Mouse (Mus musculus) MEL (cell line): ENCODE measurements around the gene Gpr61. TPM values are rescaled to one million over a fixed set of nuclear protein-coding genes. Genes with fewer than 3 reads are reported as not detected.

Experiments used
- DNase-seq: peaks from one replicate; pipeline ENCODE4 v3.0.0; 2011; ENCODE audit warnings: low read depth, low spot score
- H3K27ac ChIP-seq: 2 replicates; pipeline ENCODE4 v1.5.1; 2012; ENCODE audit warnings: low read depth, mild to moderate bottlenecking, control low read depth, low read length, moderate library complexity; ENCODE audit not compliant: control insufficient read depth
- H3K27me3 ChIP-seq, 2 experiments: fragments of 150-350 bp in 1 of 2; sonication (generic) in 1 of 2; 2 replicates each; pipeline ENCODE4 v1.6.1; 2012; ENCODE audit warnings: low read length in 2 of 2, mild to moderate bottlenecking in 2 of 2, improper control_type of control experiment in 1 of 2, moderate library complexity in 1 of 2; ENCODE audit not compliant: insufficient read depth in 2 of 2, control insufficient read depth in 1 of 2
- H3K36me3 ChIP-seq, 2 experiments: 2 replicates each; pipeline ENCODE4 v1.6.1; 2012 to 2014; ENCODE audit warnings: low read length in 2 of 2, improper control_type of control experiment in 1 of 2, inconsistent platforms in 1 of 2, mild to moderate bottlenecking in 1 of 2; ENCODE audit not compliant: insufficient read depth in 2 of 2, control insufficient read depth in 1 of 2
- H3K4me1 ChIP-seq, 2 experiments: fragments of 150-350 bp in 1 of 2; sonication (generic) in 1 of 2; 2 replicates each; pipeline ENCODE4 v1.6.1; 2012; ENCODE audit warnings: low read length in 2 of 2, improper control_type of control experiment in 1 of 2, mild to moderate bottlenecking in 1 of 2; ENCODE audit not compliant: insufficient read depth in 2 of 2, control insufficient read depth in 1 of 2
- H3K4me3 ChIP-seq, 2 experiments: fragments of 150-350 bp in 1 of 2; sonication (generic) in 1 of 2; 2 replicates each; pipeline ENCODE4 v1.5.1; 2012; ENCODE audit warnings: low read depth in 2 of 2, low read length in 2 of 2, mild to moderate bottlenecking in 2 of 2, moderate library complexity in 2 of 2, control low read depth in 1 of 2, improper control_type of control experiment in 1 of 2; ENCODE audit not compliant: control insufficient read depth in 1 of 2, insufficient read depth in 1 of 2
- H3K79me2 ChIP-seq: 2 replicates; pipeline ENCODE4 v1.6.1; 2012; ENCODE audit warnings: mild to moderate bottlenecking, low read length, moderate library complexity; ENCODE audit not compliant: control insufficient read depth, poor library complexity, insufficient read depth
- H3K9ac ChIP-seq: 2 replicates; pipeline ENCODE4 v1.6.1; 2012; ENCODE audit warnings: low read depth, mild to moderate bottlenecking, control low read depth, low read length, moderate library complexity; ENCODE audit not compliant: control insufficient read depth, poor library complexity, severe bottlenecking
- H3K9me3 ChIP-seq: fragments of 150-350 bp; sonication (generic); replicated peaks from 2 replicates; pipeline ENCODE4 v1.6.1; 2012; ENCODE audit warnings: mild to moderate bottlenecking, low read length, improper control_type of control experiment, moderate library complexity; ENCODE audit not compliant: insufficient read depth
- BHLHE40 ChIP-seq: IDR thresholded peaks from 2 replicates; pipeline ENCODE4 v1.6.1; 2012; ENCODE audit warnings: low read depth, mild to moderate bottlenecking, inconsistent platforms, low read length, improper control_type of control experiment, borderline replicate concordance
- CHD1 ChIP-seq: IDR thresholded peaks from 2 replicates; pipeline ENCODE4 v1.6.1; 2012; ENCODE audit warnings: low read depth, mild to moderate bottlenecking, inconsistent platforms, low read length, improper control_type of control experiment
- ELF1 ChIP-seq: IDR thresholded peaks from 2 replicates; pipeline ENCODE4 v1.6.1; 2014; ENCODE audit warnings: low read depth, mild to moderate bottlenecking, inconsistent platforms, low read length, improper control_type of control experiment, moderate library complexity
- GABPA ChIP-seq: IDR thresholded peaks from 2 replicates; pipeline ENCODE4 v1.6.1; 2012; ENCODE audit warnings: low read depth, mild to moderate bottlenecking, inconsistent platforms, low read length, improper control_type of control experiment, moderate library complexity
- GATA1 ChIP-seq: IDR thresholded peaks from 2 replicates; pipeline ENCODE4 v1.6.1; 2011; ENCODE audit warnings: low read depth, low read length, improper control_type of control experiment
- KAT2A ChIP-seq: conservative IDR thresholded peaks from 2 replicates; pipeline ENCODE4 v1.6.1; 2012; ENCODE audit warnings: low read depth, low read length, improper control_type of control experiment, inconsistent platforms
- MAFK ChIP-seq: IDR thresholded peaks from 2 replicates; pipeline ENCODE4 v1.6.1; 2011; ENCODE audit warnings: low read depth, mild to moderate bottlenecking, low read length, improper control_type of control experiment, borderline replicate concordance
- MAX ChIP-seq: IDR thresholded peaks from 2 replicates; pipeline ENCODE4 v1.6.1; 2011; ENCODE audit warnings: low read length, improper control_type of control experiment
- MAZ ChIP-seq: IDR thresholded peaks from 2 replicates; pipeline ENCODE4 v1.6.1; 2012; ENCODE audit warnings: low read depth, mild to moderate bottlenecking, inconsistent platforms, low read length, improper control_type of control experiment
- NELFE ChIP-seq: IDR thresholded peaks from 2 replicates; pipeline ENCODE4 v1.6.1; 2011; ENCODE audit warnings: low read depth, low read length, improper control_type of control experiment
- POLR2A ChIP-seq, 2 experiments: IDR thresholded peaks; 2 replicates each; pipeline ENCODE4 v1.6.1; 2011 to 2012; ENCODE audit warnings: low read length in 2 of 2, mild to moderate bottlenecking in 2 of 2, control low read depth in 1 of 2, improper control_type of control experiment in 1 of 2, low read depth in 1 of 2, moderate library complexity in 1 of 2; ENCODE audit not compliant: control insufficient read depth in 1 of 2, insufficient read depth in 1 of 2, poor library complexity in 1 of 2
- POLR2AphosphoS2 ChIP-seq: IDR thresholded peaks from 2 replicates; pipeline ENCODE4 v1.6.1; 2011; ENCODE audit warnings: low read length, improper control_type of control experiment
- POLR2AphosphoS5 ChIP-seq: IDR thresholded peaks from 2 replicates; pipeline ENCODE4 v1.6.1; 2012; ENCODE audit warnings: low read depth, borderline replicate concordance, mild to moderate bottlenecking, inconsistent platforms, low read length, moderate library complexity, mixed read lengths
- RCOR1 ChIP-seq: IDR thresholded peaks from 2 replicates; pipeline ENCODE4 v1.6.1; 2012; ENCODE audit warnings: low read depth, mild to moderate bottlenecking, inconsistent platforms, low read length, improper control_type of control experiment
- SMC3 ChIP-seq: IDR thresholded peaks from 2 replicates; pipeline ENCODE4 v1.6.1; 2011; ENCODE audit warnings: low read depth, low read length, improper control_type of control experiment
- TAL1 ChIP-seq: IDR thresholded peaks from 2 replicates; pipeline ENCODE4 v1.6.1; 2012; ENCODE audit warnings: mild to moderate bottlenecking, inconsistent platforms, low read length, moderate library complexity, mixed read lengths
- UBTF ChIP-seq: IDR thresholded peaks from 2 replicates; pipeline ENCODE4 v1.6.1; 2012; ENCODE audit warnings: low read depth, mild to moderate bottlenecking, inconsistent platforms, low read length, improper control_type of control experiment, moderate library complexity, borderline replicate concordance; ENCODE audit not compliant: insufficient read depth
- ZMIZ1 ChIP-seq: IDR thresholded peaks from 2 replicates; pipeline ENCODE4 v1.6.1; 2012; ENCODE audit warnings: low read depth, mild to moderate bottlenecking, inconsistent platforms, low read length, improper control_type of control experiment, moderate library complexity
- ZNF384 ChIP-seq: IDR thresholded peaks from 2 replicates; pipeline ENCODE4 v1.6.1; 2012; ENCODE audit warnings: low read depth, mild to moderate bottlenecking, inconsistent platforms, low read length, improper control_type of control experiment
- polyA plus RNA-seq, 2 experiments: library from polyadenylated mRNA; stranded (reverse) in 1 of 2; unstranded in 1 of 2; fragments of >175 nt in 1 of 2; fragments of >200 nt in 1 of 2; gene quantifications; 2 replicates each; pipeline versions ENCODE4 v1.2.1 to v1.2.4; 2012; ENCODE audit warnings: low replicate concordance in 2 of 2, low read depth in 1 of 2; ENCODE audit not compliant: insufficient read length in 2 of 2, insufficient read depth in 1 of 2, missing spikeins in 1 of 2
- total RNA-seq: library from RNA; depleted of rRNA; stranded (reverse); fragments of 300-350 nt; gene quantifications from 2 replicates; pipeline ENCODE4 v1.2.3, GENCODE M21; 2012

The Gpr61 gene
- total and polyA plus RNA-seq, 3 experiments: 0.04 to 0.07 TPM; not detected in 1

GRCm38 (mm10) chr3:108139113-108139512 lies 15.6 kb downstream of the Gpr61 start:
- Histone ChIP-seq H3K79me2 (peaks cover 59% of the 10 kb centered on the region), H3K27me3 (no peaks in the 10 kb centered on the region), H3K9me3 (no peaks in the 10 kb centered on the region), H3K36me3 (peaks cover 14 to 32% of the 10 kb centered on the region in 2 experiments), H3K27ac (no peak overlapping the region), H3K9ac (no peak overlapping the region), H3K4me1 (peaks cover 5 to 10% of the 10 kb centered on the region in 2 experiments), H3K4me3 (no peak overlapping the region)
- no peak for DNase-seq
- no peak for TF ChIP-seq UBTF
- no peak for TF ChIP-seq SMC3
- TF ChIP-seq GATA1: no peak
- TF ChIP-seq POLR2AphosphoS5: no peak
- TF ChIP-seq POLR2A (IDR thresholded peaks at IDR 0.05; ENCODE audit: control insufficient read depth in 1 of 2, insufficient read depth in 1 of 2, low read depth in 1 of 2, low read length in 2 of 2, poor library complexity in 1 of 2): no peak
- TF ChIP-seq GABPA: no peak
- TF ChIP-seq MAZ: no peak
- TF ChIP-seq CHD1: no peak
- no peak for TF ChIP-seq POLR2AphosphoS2
- no peak for TF ChIP-seq KAT2A
- TF ChIP-seq NELFE: no peak
- no peak for TF ChIP-seq BHLHE40
- no peak for TF ChIP-seq RCOR1
- no peak for TF ChIP-seq MAFK
- no peak for TF ChIP-seq ELF1
- TF ChIP-seq MAX: no peak

- DNase-seq: peak; percentile 32
- peaks cover 54% of the 10 kb centered on the region for H3K79me2 ChIP-seq
- no peak overlapping the region for H3K9ac ChIP-seq
- peaks cover 29% of the 10 kb centered on the region in 2 experiments for H3K4me1 ChIP-seq
- no peak overlapping the region for H3K27ac ChIP-seq
- H3K4me3 ChIP-seq: no peak overlapping the region
- peaks cover 11 to 42% of the 10 kb centered on the region in 2 experiments for H3K36me3 ChIP-seq
- TF ChIP-seq TAL1 (0 out of 2 replicates have a peak, but pooled peaks have one; percentile 5), ZNF384 (peak; percentile 81), ZMIZ1 (no peak)
- H3K27me3 ChIP-seq: no peaks in the 10 kb centered on the region
- H3K9me3 ChIP-seq: no peaks in the 10 kb centered on the region
Observed at GRCm38 (mm10) chr3:108134701-108135100, 20.0 kb downstream of the Gpr61 start.
